Mouse (Mus musculus) neutrophil, adult 5-6 weeks (primary cell): ENCODE data around the gene Vps72. TPM values are rescaled to one million over a fixed set of nuclear protein-coding genes. Genes with fewer than 3 reads are reported as not detected.

ENCODE experiments used
- ATAC-seq: fragments of 151-379, 151-347 bp; 2 replicates; pipeline ENCODE4 v1.8.0; 2017; ENCODE audit warnings: mild to moderate bottlenecking, moderate TSS enrichment; ENCODE audit not compliant: insufficient number of reproducible peaks, poor library complexity, low FRiP score, severe bottlenecking; ENCODE audit errors: extremely low read depth
- total RNA-seq: library from RNA; stranded (forward); fragments of 200-1000 nt; gene quantifications from 2 replicates; pipeline ENCODE4 v1.2.3, GENCODE M21; 2017

Vps72 gene
- total RNA-seq, 1 experiment from 2014 or later: 63.9 TPM

DNA sequence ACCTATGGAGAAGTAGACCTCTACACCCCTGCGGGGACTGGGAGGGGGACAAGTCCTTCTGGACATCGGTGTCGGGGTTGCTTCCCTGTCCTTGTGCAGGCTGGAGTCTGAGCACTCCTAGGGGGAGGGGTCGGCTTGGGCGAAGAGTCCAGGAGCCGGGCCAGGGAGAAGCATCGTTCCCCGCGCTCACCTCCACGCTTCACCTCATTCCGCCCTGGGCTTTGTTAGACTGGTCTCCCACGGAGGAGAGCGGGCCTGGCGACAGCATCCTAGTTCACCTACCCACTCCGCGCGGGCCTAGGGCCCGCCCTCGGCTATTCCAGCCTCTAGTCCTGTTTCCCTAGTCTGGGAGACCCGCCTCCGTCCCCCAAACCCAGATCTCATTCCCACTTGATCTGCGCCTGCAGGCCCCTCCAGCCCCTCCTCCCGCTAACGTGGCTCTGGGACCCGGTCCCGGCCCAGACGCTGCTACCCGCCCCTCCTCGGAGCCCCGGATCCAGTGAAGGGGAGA, 50.3 kb downstream of the Vps72 start:
- ATAC-seq: no peak

DNA sequence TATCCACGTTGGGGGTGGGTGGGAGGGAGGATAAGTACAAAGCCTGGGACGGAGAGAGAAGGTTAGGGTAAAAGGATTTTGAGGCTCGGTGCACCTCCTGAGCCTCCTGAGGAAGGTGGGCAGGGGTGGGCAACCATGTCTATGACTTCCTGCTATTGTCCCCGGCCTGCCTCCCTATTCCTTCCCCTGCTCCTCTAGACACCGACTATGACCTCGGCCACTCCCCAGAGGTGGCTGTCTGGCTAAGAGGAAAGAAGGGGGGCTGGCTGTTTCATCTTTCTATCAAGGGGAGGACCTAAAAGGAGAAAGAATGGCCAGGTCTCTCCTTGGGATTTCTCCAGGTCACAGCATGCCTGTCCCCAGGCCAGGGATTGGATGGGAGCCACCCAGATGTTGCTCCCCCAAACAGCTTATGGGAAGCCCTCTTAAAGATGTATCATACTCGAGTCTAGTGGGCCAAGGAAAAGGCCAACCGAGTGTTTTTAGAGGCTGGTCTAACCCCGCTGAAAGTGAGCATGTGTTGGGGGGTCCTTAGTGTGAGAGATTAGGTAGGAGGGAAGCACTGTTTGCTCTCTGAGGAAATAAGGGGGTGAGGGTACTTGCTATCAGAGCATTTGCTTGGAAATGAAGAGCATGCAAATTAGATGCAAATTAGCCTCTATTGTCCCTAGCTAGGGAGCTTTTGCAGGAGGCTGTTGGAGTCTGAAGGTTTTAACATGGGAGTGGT, 51.0 kb downstream of the Vps72 start:
- ATAC-seq: no peak

DNA sequence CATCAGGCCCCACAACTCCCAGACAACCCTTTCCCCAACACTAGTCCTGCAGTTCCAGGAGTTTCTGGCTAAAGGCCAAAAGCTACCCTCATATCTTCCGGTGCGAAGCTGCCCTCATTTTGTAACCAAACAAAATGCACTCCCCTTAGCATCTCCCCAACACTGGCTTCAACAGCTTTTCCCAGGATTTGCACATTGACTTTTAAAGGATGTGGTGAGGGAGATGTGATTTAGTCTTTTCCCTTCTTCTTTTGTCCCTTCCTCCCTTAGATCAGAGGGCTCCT, 51.5 kb downstream of the Vps72 start:
- ATAC-seq: no peak

DNA sequence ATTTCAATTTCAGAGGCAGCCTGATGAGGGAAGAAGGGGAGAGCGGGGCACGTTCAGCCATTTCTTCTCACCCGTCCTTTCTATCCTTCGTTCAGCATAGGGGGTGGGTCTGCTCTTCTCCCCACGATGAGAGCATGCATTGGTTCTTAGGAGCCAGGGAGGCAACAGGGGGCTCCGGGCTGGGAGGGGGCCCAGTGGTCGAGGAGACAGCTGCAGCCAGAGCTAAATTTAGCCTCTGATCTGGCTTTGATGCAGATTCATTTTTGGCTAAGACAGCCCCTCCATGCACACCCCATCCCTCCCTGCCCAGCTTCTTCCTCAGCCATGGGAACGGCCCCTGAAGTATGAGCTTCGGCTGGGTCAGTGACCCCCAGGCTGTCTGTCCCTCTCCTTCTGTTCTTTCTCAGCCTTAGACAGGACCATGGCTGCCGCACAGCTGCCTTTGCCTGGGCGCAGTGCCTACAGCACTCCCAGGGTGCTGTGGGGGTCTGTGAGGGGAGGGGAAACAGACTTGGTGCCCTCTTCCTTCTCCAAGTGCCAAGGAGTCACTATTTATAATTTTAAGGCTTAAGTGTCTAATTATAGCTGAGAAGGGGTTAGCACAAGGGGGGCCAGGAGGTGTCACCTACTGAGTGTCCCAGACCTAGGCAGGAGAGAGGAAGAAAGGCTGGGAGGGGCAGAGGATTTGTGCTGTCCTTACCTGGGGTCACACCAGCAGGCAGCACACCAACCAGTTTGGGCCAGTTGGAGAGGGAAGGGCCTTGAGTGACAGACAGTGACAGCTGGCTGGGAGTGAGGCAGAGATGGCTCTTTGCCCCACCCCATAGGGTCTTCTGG, 52.8 kb downstream of the Vps72 start:
- ATAC-seq: no peak

DNA sequence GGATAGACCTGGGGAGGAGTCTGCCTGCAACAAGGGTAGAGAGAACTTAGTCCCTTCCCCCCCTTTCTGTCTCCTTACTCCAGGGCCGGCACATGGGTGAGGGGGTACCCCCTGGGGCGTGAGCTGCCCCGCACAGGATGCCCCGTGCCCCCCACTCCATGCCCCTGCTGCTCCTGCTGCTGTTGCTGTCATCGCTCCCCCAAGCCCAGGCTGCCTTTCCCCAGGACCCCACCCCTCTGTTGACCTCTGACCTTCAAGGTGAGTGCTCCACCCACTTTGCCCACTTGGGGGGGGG, 53.4 kb downstream of the Vps72 start:
- no peak for ATAC-seq

DNA sequence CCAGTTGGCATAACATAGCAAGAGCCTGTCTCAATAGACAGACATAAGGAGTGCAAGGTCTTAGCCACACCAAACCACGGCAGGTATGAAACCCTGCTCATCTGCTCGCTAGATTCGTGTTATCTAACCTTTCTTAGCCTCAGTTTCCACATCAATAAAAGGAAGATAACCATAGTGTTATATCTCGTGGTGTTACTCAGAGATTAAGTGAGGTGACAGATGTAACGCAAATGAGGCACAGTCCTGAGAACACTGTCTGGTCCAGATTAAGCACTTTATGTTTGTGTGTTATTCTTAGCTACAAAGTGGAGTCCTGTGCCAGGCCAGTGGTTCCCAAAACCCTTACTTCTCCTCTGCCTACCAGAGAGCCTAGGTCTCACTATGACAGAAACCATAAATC, 54.0 kb downstream of the Vps72 start:
- ATAC-seq: no peak

DNA sequence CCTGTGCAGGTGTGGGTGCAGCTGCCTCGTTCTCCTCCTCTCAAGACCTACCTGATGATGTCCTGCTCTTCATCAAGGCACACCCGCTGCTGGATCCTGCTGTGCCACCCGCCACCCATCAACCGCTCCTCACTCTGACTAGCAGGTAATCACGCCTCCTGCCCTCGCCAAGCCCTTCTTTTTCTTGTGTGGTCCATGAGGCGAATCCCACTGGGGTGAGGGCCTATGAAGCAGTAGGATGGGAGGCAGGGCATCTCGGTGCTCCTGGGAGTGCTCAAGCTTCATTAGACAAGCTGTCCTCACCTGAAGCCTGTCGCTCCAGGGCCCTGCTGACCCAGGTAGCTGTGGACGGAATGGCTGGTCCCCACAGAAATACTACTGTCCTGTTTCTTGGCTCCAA, 59.2 kb downstream of the Vps72 start:
- ATAC-seq: no peak

DNA sequence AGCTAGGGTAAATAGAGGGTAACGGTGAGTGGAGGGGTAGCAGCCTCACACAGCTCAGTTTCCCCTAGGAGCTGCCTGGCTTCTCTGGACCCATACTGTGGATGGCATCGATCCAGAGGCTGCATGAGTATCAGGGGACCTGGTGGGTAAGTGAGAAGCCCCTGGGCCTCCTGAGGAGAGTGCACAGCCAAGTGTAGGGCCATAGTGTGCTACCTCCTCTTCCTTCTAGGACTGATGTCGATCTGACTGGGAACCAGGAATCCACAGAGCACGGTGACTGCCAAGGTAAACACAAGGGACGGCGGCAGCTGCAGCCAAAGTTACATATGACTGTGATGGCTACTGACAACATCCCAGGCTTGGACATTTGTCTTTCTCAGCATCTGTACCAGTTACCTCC, 60.3 kb downstream of the Vps72 start:
- no peak for ATAC-seq

Other genes starting within 250 kb of the Vps72 start
- 98.0 and 111 TPM in 2 replicates for gene Psmb4, start 224.1 kb upstream of the Vps72 start, total RNA-seq
- gene Selenbp1, start 178.0 kb upstream of the Vps72 start, total RNA-seq: 1.4 and 1.7 TPM in 2 replicates
- gene Rfx5, start 156.9 kb upstream of the Vps72 start, total RNA-seq: 38.9 and 44.0 TPM in 2 replicates
- 40.3 and 42.2 TPM in 2 replicates for gene Pi4kb, start 136.3 kb upstream of the Vps72 start, total RNA-seq
- gene Zfp687, start 95.6 kb upstream of the Vps72 start, total RNA-seq: 22.7 and 34.4 TPM in 2 replicates
- 163 and 195 TPM in 2 replicates for gene Psmd4, start 68.4 kb upstream of the Vps72 start, total RNA-seq
- gene Pip5k1a, start 4.1 kb upstream of the Vps72 start, total RNA-seq: 26.8 and 30.8 TPM in 2 replicates
- gene Tmod4, start 13.5 kb downstream of the Vps72 start, total RNA-seq: 0.49 and 1.7 TPM in 2 replicates
- 111 and 146 TPM in 2 replicates for gene Scnm1, start 23.0 kb downstream of the Vps72 start, total RNA-seq
- 11.4 and 12.3 TPM in 2 replicates for gene Lysmd1, start 23.1 kb downstream of the Vps72 start, total RNA-seq
- gene Tnfaip8l2, start 31.3 kb downstream of the Vps72 start, total RNA-seq: 120 and 124 TPM in 2 replicates
- gene Sema6c, start 49.4 kb downstream of the Vps72 start, total RNA-seq: 0.49 TPM in 1 of 2 replicates, not detected in the other
- gene Gabpb2, start 106.9 kb downstream of the Vps72 start, total RNA-seq: 120 and 122 TPM in 2 replicates
- gene Cdc42se1, start 117.7 kb downstream of the Vps72 start, total RNA-seq: 303 and 323 TPM in 2 replicates
- gene Mllt11, start 121.1 kb downstream of the Vps72 start, total RNA-seq: 14.1 and 16.3 TPM in 2 replicates
- gene Gm128, start 130.6 kb downstream of the Vps72 start, total RNA-seq: not detected in 2 replicates
- not detected in 2 replicates for gene Bnipl, start 140.2 kb downstream of the Vps72 start, total RNA-seq
- gene Mindy1, start 170.3 kb downstream of the Vps72 start, total RNA-seq: 107 and 116 TPM in 2 replicates
- 12.0 and 13.3 TPM in 2 replicates for gene Prune1, start 171.1 kb downstream of the Vps72 start, total RNA-seq
- gene Anxa9, start 196.2 kb downstream of the Vps72 start, total RNA-seq: 1.5 and 2.3 TPM in 2 replicates
- 162 and 168 TPM in 2 replicates for gene Cers2, start 203.8 kb downstream of the Vps72 start, total RNA-seq
- gene Setdb1, start 246.2 kb downstream of the Vps72 start, total RNA-seq: 30.6 and 39.3 TPM in 2 replicates